Mouse (Mus musculus) layer of hippocampus, adult 6 months (tissue): ENCODE data around the gene Ptprn. TPM values are rescaled to one million over a fixed set of nuclear protein-coding genes. Genes with fewer than 3 reads are reported as not detected.

Experiments used
- long read RNA-seq, 2 experiments: library from polyadenylated mRNA; unstranded; transcript quantifications; one replicate each; pipeline ENCODE4 v2.0.0; 2019 to 2020
- microRNA-seq: library from miRNA; unstranded; fragments of <30 nt; microRNA quantifications from one replicate; pipeline ENCODE4 v1.2.0, GENCODE M21; 2020
- polyA plus RNA-seq: library from polyadenylated mRNA; unstranded; fragments of <200 nt; fragmentation: Nextera tagmentation; gene quantifications from 2 replicates; pipeline ENCODE4 v1.2.3, GENCODE M21; 2021

Ptprn gene
- 65.6 and 80.8 TPM in 2 replicates for polyA plus RNA-seq
- long read RNA-seq, experiment 1, partial matches to known transcripts = 149 of 156 reads
- long read RNA-seq, experiment 1, other reads (novel, unspliced or antisense) = 7 of 156 reads
- long read RNA-seq, experiment 2, transcript Ptprn-201 (23 exons, 3,554 nt) = major isoform, 51 of 613 reads
- long read RNA-seq, experiment 2, partial matches to known transcripts = 471 of 613 reads
- long read RNA-seq, experiment 2, other reads (novel, unspliced or antisense) = 91 of 613 reads

DNA sequence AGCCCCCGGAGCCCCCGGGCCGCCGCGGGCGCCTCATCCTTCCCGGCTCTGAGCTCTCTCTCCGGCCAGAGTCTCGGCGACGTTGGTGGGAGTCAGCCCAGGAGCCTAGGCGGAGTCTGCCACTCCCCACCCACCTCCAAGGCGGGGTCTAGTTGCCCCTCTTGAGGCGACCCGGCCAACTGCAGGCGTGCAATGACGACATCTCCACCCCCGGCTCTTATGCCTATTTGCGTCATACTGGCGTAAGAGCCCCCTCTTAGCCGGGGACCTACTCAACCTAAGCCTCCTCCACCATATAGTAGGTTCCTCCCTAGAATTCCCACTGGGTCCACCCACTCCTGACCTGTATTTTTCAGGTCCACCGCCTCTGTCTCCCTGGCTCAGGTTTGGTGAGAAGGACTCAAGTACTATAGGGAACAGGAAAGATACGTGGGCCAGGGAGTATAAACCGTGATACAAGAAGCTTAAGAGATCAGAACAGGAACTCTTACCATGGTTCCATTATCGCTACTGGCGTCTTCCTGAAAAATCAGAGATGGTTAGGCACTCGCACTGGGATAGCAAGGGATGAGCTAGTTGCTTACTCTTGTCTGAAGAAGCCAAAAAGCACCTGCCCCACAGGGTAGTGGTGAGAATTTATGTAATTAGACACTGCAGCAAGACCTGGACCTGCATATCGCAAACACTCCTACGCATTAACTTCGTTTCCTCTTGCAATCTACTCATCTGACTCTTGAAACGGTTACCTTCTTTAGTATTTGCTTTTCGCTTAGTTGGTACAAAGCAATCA is at the start of gene Ptprn:
Ptprn (minus strand) TSS at position 412 of the 790 bp plus-strand sequence.

DNA sequence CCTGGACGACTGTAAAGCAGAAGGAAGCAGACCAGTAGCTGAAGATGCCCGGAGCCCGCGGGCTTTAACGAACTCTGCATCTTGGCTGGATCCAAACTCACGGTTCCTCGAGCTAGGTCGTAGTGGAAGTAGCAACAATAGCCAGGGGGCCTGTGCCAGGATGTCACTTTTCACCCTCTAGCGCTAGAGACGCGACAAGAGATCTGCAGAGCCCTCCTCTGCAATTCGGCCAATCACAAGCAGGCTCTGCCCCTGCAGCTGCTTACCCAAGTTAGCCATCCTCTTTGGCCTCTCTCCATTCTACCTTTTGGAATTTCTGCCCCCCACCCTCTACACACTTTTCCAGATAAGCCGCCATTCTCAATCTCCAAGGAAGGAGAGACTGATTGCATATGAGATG is 13.9 kb upstream of the Ptprn start, which contains the start of gene Resp18:
Resp18 (minus strand) TSS at position 188 of the 400 bp plus-strand sequence.

DNA sequence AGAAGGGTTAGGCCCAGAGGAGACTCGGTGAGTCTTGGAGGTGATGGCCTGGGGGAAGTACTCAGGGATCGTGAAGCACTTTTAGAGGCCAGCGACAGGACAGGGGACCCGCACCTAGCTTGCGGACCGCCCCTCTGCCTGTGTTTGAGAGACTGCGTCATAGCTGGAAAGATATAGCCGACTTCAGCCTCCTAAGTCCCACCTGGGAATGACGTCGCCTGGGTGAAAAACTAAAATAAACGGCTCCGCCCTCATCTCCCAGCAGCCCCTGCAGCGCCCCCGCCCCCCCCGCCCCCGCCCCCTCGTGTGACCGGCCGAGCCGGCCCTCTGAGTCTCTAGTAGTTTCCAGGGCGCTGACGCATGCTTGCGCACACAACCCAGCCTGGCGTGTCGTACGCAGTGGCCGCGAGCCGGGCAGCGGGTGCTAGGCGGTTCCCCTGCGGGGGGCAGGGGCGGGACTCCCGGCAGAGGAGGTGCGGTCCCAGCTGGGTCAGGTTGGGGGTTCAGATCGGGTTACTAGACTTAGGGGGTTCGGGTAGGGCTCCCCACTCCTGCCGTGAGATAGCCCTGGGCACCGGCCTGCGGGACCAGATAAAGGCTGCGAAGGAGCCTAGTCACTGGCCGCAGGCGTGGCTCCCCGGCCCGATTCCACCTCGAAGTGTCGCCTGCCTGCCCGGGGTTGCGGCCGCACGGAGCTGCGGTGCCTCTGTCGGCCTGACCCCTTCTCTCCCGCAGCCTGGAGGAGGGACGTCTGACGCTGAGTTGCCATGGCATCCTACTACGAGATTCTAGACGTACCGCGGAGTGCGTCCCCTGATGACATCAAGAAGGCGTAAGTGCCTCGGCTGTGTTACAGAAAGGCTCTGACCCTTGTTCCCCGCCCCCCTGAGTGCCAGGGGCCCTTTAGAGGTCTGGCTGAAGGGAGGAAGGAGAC is 27.9 kb downstream of the Ptprn start, which contains the start of gene Dnajb2:
Dnajb2 (plus strand) TSS at position 290 of the 934 bp plus-strand sequence.

DNA sequence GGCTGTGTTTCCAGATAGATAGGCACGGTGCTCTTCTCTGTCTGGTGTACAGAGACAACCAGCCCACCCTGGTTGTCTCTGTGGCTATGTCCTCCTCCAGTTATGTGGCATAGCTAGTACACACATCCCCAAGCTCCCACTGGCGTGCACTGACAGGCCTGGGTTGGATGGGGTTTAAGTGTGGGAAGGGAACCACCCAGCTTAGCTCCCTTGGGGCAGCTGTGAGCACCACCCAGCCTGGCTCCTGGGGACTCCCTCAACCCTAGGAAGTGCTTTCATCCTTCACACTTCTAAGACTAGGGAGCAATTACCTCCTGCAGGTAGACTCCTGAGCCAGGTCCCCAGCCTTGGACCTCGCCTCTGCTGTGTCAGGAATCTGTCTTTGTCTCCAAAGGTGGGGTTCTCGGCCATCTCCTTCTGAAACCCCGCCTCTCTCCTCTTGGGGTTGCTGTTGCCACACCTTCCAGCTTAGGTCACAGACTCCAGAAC is 32.6 kb downstream of the Ptprn start, which contains the start of gene A630095N17Rik:
A630095N17Rik (minus strand) TSS at position 439 of the 489 bp plus-strand sequence.

DNA sequence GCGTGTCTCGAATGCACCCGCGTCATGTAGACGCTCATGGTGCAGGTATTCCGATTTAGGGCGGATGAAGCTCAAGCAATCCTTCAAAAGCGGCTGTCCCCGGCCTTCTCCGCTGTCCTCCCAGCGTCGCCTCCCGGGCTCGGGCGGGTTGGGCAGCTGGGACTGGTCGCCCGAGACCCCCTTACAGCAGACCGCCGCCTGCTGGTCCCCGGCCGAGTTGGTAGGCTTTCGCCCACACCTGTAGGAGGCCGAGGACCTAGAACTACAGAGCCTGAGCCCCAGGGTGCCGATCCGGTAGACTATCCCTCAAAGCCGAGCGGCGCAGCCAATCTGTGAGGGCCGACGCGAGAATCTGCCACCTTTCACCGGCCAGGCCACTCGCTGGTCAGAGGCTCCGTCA is 44.8 kb downstream of the Ptprn start, which contains the start of gene Tuba4a:
Tuba4a (minus strand) TSS at position 335 of the 400 bp plus-strand sequence.

DNA sequence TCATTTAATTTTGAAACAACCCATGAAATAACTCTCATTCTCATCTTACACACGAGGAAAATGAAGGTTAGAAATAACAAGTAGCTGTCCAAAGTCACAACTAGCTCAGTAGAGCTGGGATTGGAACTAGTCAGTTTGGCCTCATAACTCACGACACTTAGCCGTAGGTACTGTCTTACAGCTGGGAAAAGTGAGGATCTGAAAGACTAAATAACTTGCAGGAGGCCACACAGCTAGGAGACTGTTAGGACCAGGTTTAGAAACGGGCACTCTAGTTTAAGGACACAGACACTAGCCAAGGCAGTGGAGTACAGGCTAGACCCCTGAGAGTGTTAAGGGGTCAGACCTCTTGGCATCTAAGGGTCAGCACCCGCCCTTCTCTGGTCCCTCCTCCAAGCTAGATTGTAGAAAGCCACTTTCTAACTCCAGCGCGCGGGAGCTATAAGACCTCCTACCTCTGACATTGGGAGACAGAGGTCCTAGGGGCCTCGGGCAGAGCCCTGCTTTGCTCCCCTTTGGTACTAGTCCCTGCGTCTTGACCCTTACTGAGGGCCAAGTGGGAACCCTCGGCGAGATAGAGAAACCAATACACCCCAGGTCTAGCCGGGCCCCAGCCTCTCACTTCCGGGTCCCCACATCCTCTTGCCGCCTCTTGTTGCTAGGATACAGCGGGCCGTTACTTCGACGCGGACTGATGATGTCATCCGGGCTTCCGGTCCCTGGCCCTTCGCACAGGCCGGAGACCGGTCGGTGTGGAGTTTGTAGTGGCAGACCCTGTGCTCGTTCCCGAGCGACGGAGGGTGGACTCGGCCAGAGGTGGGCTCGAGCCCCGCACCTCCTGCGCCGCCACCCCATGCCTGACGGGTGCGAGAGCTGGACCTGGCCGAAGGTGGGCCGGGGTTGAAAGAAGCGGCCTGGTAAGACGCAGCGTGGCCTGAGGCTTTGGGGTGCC is 53.9 kb downstream of the Ptprn start, which contains the start of the genes Glb1l and Stk16:
Glb1l (minus strand) TSS at position 678 of the 952 bp plus-strand sequence.
Stk16 (plus strand) TSS at position 703 of the 952 bp plus-strand sequence.

Small RNAs within 50 kb of the gene (microRNA-seq; reads per million reads assigned to microRNA genes)
- not detected for gene Gm27943

Other genes with a start within 250 kb of the Ptprn start
- gene Nhej1, start 139.3 kb downstream of the Ptprn start, polyA plus RNA-seq = 3.3 and 3.6 TPM in 2 replicates
- gene Slc23a3, start 130.6 kb downstream of the Ptprn start, polyA plus RNA-seq = 1.0 and 1.5 TPM in 2 replicates
- gene Cnppd1, start 121.8 kb downstream of the Ptprn start, polyA plus RNA-seq = 7.4 and 10.8 TPM in 2 replicates
- gene Retreg2, start 121.7 kb downstream of the Ptprn start, polyA plus RNA-seq = 70.3 and 86.5 TPM in 2 replicates
- 38.0 and 45.0 TPM in 2 replicates for gene Zfand2b, start 95.9 kb downstream of the Ptprn start, polyA plus RNA-seq
- gene Abcb6, start 84.1 kb downstream of the Ptprn start, polyA plus RNA-seq = 12.8 and 13.0 TPM in 2 replicates
- gene Ankzf1, start 72.4 kb downstream of the Ptprn start, polyA plus RNA-seq = 9.8 and 11.1 TPM in 2 replicates
- gene Atg9a, start 72.3 kb downstream of the Ptprn start, polyA plus RNA-seq = 44.9 and 48.7 TPM in 2 replicates
- gene Glb1l, start 53.7 kb downstream of the Ptprn start, polyA plus RNA-seq = 2.3 and 3.4 TPM in 2 replicates
- gene Stk16, start 53.7 kb downstream of the Ptprn start, polyA plus RNA-seq = 78.9 and 82.4 TPM in 2 replicates
- 181 and 191 TPM in 2 replicates for gene Tuba4a, start 44.6 kb downstream of the Ptprn start, polyA plus RNA-seq
- gene A630095N17Rik, start 32.4 kb downstream of the Ptprn start, polyA plus RNA-seq = not detected in 2 replicates
- 46.9 and 49.3 TPM in 2 replicates for gene Dnajb2, start 28.1 kb downstream of the Ptprn start, polyA plus RNA-seq
- 215 and 219 TPM in 2 replicates for gene Resp18, start 13.9 kb upstream of the Ptprn start, polyA plus RNA-seq
- gene Dnpep, start 53.5 kb upstream of the Ptprn start, polyA plus RNA-seq = 68.5 and 77.2 TPM in 2 replicates
- 1.2 TPM in 2 replicates for gene Des, start 95.8 kb upstream of the Ptprn start, polyA plus RNA-seq
- 50.9 and 52.6 TPM in 2 replicates for gene Speg, start 110.8 kb upstream of the Ptprn start, polyA plus RNA-seq
- gene Gmppa, start 171.4 kb upstream of the Ptprn start, polyA plus RNA-seq = 28.5 and 31.3 TPM in 2 replicates
- 0.77 and 1.3 TPM in 2 replicates for gene Asic4, start 185.9 kb upstream of the Ptprn start, polyA plus RNA-seq
- 77.7 and 104 TPM in 2 replicates for gene Chpf, start 214.8 kb upstream of the Ptprn start, polyA plus RNA-seq
- gene Tmem198, start 215.0 kb upstream of the Ptprn start, polyA plus RNA-seq = 38.9 and 45.8 TPM in 2 replicates
- 5.6 and 5.9 TPM in 2 replicates for gene Obsl1, start 241.9 kb upstream of the Ptprn start, polyA plus RNA-seq
- gene Inha, start 242.6 kb upstream of the Ptprn start, polyA plus RNA-seq = 1.7 and 1.8 TPM in 2 replicates